11 mouse cellular contexts compared by ENCODE assay signal in the genomic region with DNA sequence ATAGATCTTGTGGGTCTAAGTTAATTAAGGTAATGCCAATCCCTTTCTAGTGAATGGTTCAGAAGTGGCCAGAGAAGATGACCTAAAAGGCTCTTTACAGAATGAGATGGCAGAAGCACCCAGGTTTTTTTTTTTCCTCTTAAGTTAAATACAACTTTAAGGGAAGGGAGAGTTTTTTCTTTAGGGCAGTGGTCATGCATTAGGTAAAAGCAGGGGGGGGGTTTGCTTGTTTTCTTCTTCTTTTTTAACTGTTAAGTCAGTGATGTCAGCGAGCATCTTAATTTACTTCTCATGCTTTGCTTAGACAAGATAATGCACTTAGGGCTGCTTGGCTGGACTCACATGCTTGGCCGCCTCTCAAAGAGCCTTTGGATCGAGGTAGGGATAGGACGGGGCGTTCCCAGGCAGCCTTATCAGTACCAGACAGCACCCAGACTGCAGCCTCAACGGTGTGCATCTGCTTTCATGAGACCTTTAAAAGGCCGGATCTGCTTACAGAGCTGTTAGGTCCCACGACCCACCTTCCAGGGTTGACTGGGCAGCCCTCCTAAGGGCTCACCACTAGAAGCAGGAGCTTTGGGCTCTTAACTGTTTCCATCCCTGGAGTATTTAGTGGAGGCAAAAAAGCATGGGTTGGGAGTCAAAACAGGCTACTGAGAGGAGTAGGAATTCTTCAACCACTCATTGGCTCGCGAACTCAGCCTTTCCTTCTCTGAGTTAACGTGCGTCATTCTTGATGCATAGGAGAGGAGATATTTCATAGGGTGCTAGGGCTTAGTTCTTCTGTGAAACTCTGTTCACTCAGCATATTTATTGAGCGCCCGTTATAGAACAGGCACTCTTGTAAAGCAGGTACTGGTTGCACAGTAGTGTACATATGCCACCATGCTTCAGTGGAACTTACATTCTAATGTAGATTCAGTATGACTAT. TPM values are rescaled to one million over a fixed set of nuclear protein-coding genes. Genes with fewer than 3 reads are reported as not detected.
DNase-seq lines count a peak whose midpoint lies in the region; ATAC-seq and TF ChIP-seq lines count a peak whose summit lies in the region.
"Had no signal": no experiment of that assay in that cellular context is flagged by ENCODE, and none has a peak within 500 bp of the region (broad histone marks: within the 10 kb centered on the region; RNA-seq: fewer than 3 reads in every experiment).

No protein-coding gene starts in this region.

- peak overlapping the region; percentile 13 for H3ac ChIP-seq in C2C12 (ENCODE audit: control insufficient read depth, insufficient read length, low read depth)

- H3K9me3 ChIP-seq in heart, embryonic 16.5 days (replicated peaks; ENCODE audit: control insufficient read depth, low read length): no peaks in the 10 kb centered on the region
- H3K9me3 ChIP-seq in liver, embryonic 14.5 days (ENCODE audit: control insufficient read depth, low read length): no peaks in the 10 kb centered on the region
- H3K9me3 ChIP-seq: embryonic facial prominence, embryonic 12.5 days had no signal

- no peak overlapping the region for H3K9ac ChIP-seq in heart, embryonic 16.5 days (ENCODE audit: low read length)
- peak overlapping the region; percentile 74 for H3K9ac ChIP-seq in liver, embryonic 14.5 days (replicated peaks)
- H3K9ac ChIP-seq: embryonic facial prominence, embryonic 12.5 days had no signal

- no peaks in the 10 kb centered on the region for H3K36me3 ChIP-seq in heart, embryonic 16.5 days (ENCODE audit: control insufficient read depth, insufficient read depth)
- no peaks in the 10 kb centered on the region for H3K36me3 ChIP-seq in C2C12 (ENCODE audit: control insufficient read depth, insufficient read depth)
- no peaks in the 10 kb centered on the region for H3K36me3 ChIP-seq in liver, embryonic 14.5 days (replicated peaks; ENCODE audit: control insufficient read depth, insufficient read depth, low read depth)
- H3K36me3 ChIP-seq: embryonic facial prominence, embryonic 12.5 days had no signal

- TF ChIP-seq EP300 in liver, embryonic 14.5 days (IDR thresholded peaks at IDR 0.05; ENCODE audit: low read depth): peak; percentile 95

- no peaks in the 10 kb centered on the region for H3K79me3 ChIP-seq in C2C12 (ENCODE audit: low read depth)

- intact Hi-C loops in heart, postnatal 25 days (cut with DNase I): no loop called here

- 0 out of 2 replicates have a peak, but pooled peaks cover 4% of the 10 kb centered on the region for H3K4me1 ChIP-seq in heart, embryonic 16.5 days (ENCODE audit: control insufficient read depth, insufficient read depth, low read length)
- H3K4me1 ChIP-seq in liver, embryonic 14.5 days (replicated peaks; ENCODE audit: control insufficient read depth in 2 of 2, insufficient read depth in 2 of 2, low read length in 1 of 2): peaks cover 53 to 56% of the 10 kb centered on the region in 2 experiments

- no peak overlapping the region for H3K27ac ChIP-seq in heart, embryonic 16.5 days (ENCODE audit: low read length)
- H3K27ac ChIP-seq in liver, embryonic 14.5 days: peak overlapping the region; percentile 99
- H3K27ac ChIP-seq: embryonic facial prominence, embryonic 12.5 days had no signal

- no peaks in the 10 kb centered on the region for H3K79me2 ChIP-seq in C2C12 (ENCODE audit: control insufficient read depth, insufficient read depth)

- H3K27me3 ChIP-seq in heart, embryonic 16.5 days (ENCODE audit: control insufficient read depth, insufficient read depth, low read length): no peaks in the 10 kb centered on the region
- H3K27me3 ChIP-seq in C2C12 (ENCODE audit: control insufficient read depth, insufficient read depth, insufficient read length): no peaks in the 10 kb centered on the region
- H3K27me3 ChIP-seq in liver, embryonic 14.5 days (ENCODE audit: control insufficient read depth, insufficient read depth, low read length): no peaks in the 10 kb centered on the region
- H3K27me3 ChIP-seq: embryonic facial prominence, embryonic 12.5 days had no signal

- 44% methylated on average over 14 of the region's 14 CpGs for WGBS in heart, embryonic 16.5 days
- 17% methylated on average over 14 of the region's 14 CpGs for WGBS in liver, embryonic 14.5 days (ENCODE audit: insufficient replicate concordance)

- peak; percentile 10; the same call in 1 of the 2 replicates for ATAC-seq in heart, embryonic 16.5 days (replicated peaks; ENCODE audit: extremely low read depth, insufficient read depth, low FRiP score)
- peak; percentile 80 for ATAC-seq in common myeloid progenitor, adult 5-6 weeks (replicated peaks; ENCODE audit: low read depth, poor library complexity, severe bottlenecking)
- peak; percentile 97 for ATAC-seq in liver, embryonic 14.5 days (ENCODE audit: insufficient read depth)

- DNase-seq in heart, postnatal 25 days (ENCODE audit: low spot score): no peak
- peak; percentile 94 to 96 (median 95) for DNase-seq in liver, embryonic 14.5 days (ENCODE audit: low read depth in 3 of 3, low spot score in 3 of 3)
- no peak for DNase-seq in layer of hippocampus, adult 8-10 months (ENCODE audit: low spot score in 2 of 2)
- no peak for DNase-seq in layer of hippocampus, postnatal 14 days (ENCODE audit: low spot score in 2 of 2)
- no peak for DNase-seq in T-cell, adult 2 months (ENCODE audit: low spot score)
- DNase-seq: gastrocnemius, postnatal 25 days; kidney, postnatal 4 days had no signal

- no peak for TF ChIP-seq CTCF in C2C12 (IDR thresholded peaks at IDR 0.05; ENCODE audit: control insufficient read depth, insufficient read depth, insufficient read length)
- no peak for TF ChIP-seq CTCF in liver, embryonic 14.5 days (IDR thresholded peaks at IDR 0.05; ENCODE audit: low read depth)

- H3K4me2 ChIP-seq in heart, embryonic 16.5 days (ENCODE audit: low read depth, low read length): no peak overlapping the region
- peak overlapping the region; percentile 77 for H3K4me2 ChIP-seq in liver, embryonic 14.5 days (ENCODE audit: low read depth)
- H3K4me2 ChIP-seq: embryonic facial prominence, embryonic 12.5 days had no signal

- no peak overlapping the region for H3K4me3 ChIP-seq in heart, embryonic 16.5 days (ENCODE audit: low read length)
- no peak overlapping the region for H3K4me3 ChIP-seq in C2C12 (ENCODE audit: insufficient read depth, poor library complexity, severe bottlenecking)
- H3K4me3 ChIP-seq in liver, embryonic 14.5 days (ENCODE audit: insufficient read depth in 1 of 2, low read depth in 2 of 2, low read length in 2 of 2): peak overlapping the region; percentile 10 to 34; a peak in 3 of 4 replicates
- H3K4me3 ChIP-seq: embryonic facial prominence, embryonic 12.5 days had no signal

TF ChIP-seq in C2C12, 6 proteins besides CTCF, POLR2A, EP300 and RAD21:
- TF ChIP-seq FOSL1 (IDR thresholded peaks at IDR 0.05; ENCODE audit: insufficient read depth, low read length, poor library complexity, severe bottlenecking): no peak
- TF ChIP-seq MYOD1 (IDR thresholded peaks at IDR 0.05; ENCODE audit: control insufficient read depth, insufficient read length, low read depth): peak; percentile 1
- TF ChIP-seq USF1 (IDR thresholded peaks at IDR 0.05; ENCODE audit: low read depth): no peak
- TF ChIP-seq MYOG (IDR thresholded peaks at IDR 0.05; ENCODE audit: control insufficient read depth, extremely low read depth, insufficient read length): no peak
- TF ChIP-seq CEBPB (IDR thresholded peaks at IDR 0.05; ENCODE audit: low read depth): no peak
- TF ChIP-seq MAX (IDR thresholded peaks at IDR 0.05): peak; percentile 10

RNA-seq across cellular contexts. Expression of gene Sh3glb1, which starts 49.9 kb away (rescaled TPM):
- polyA plus RNA-seq in heart, embryonic 16.5 days (2015; fragmentation: Nextera tagmentation; extraction: Ambion mirVana): 144 and 148 TPM in 2 replicates
- total RNA-seq in heart, postnatal 25 days (2021): 100 to 1,000 TPM; 330 to 353 TPM
- 106 TPM for polyA plus RNA-seq in C2C12 (2012; fragmentation: generic; extraction: Trizol)
- 37.5 and 51.9 TPM in 2 replicates for total RNA-seq in common myeloid progenitor, adult 5-6 weeks (2017)
- polyA plus RNA-seq in liver, embryonic 14.5 days (2012; rRNA removed): 7.8 and 11.7 TPM in 2 replicates
- 74.4 and 80.3 TPM in 2 replicates for polyA plus RNA-seq in liver, embryonic 14.5 days (2014; fragmentation: Nextera tagmentation; extraction: Ambion mirVana)
- 10 to 100 TPM; 57.9 to 72.0 (median 62.5) TPM for total RNA-seq in layer of hippocampus, adult 8-10 months (2022)
- 10 to 100 TPM; 89.0 to 90.8 TPM for total RNA-seq in layer of hippocampus, postnatal 14 days (2021)

Comparison
In these comparisons a context has a peak if more than half of its experiments do, and no peak if none do; other contexts are left out.
1. ATAC-seq: peak in every context shown above with its lines; median percentile 97 in liver, embryonic 14.5 days; 80 in common myeloid progenitor, adult 5-6 weeks; 10 in heart, embryonic 16.5 days.
2. H3K4me3 ChIP-seq: peak in liver, embryonic 14.5 days (2 of 2); none in heart, embryonic 16.5 days (single experiment) and C2C12 (single experiment).
3. DNase-seq: peak in liver, embryonic 14.5 days (3 of 3); none in heart, postnatal 25 days (single experiment), layer of hippocampus, adult 8-10 months (0 of 2), layer of hippocampus, postnatal 14 days (0 of 2) and T-cell, adult 2 months (single experiment).